Mouse (Mus musculus) cerebellum, adult 8-10 months (tissue): ENCODE measurements around the gene Scfd2.

Experiments used
- DNase-seq: peaks from one replicate; pipeline ENCODE4 v3.0.0; 2022

Scfd2 gene

GRCm38 (mm10) chr5:74230525-74230924, 301.0 kb downstream of the Scfd2 start:
- DNase-seq = no peak

- DNase-seq = no peak
Observed at GRCm38 (mm10) chr5:74229775-74230413, 301.7 kb downstream of the Scfd2 start.

- DNase-seq = no peak
Observed at GRCm38 (mm10) chr5:74228938-74229337, 302.6 kb downstream of the Scfd2 start.

GRCm38 (mm10) chr5:74227352-74227751, 304.2 kb downstream of the Scfd2 start:
- no peak for DNase-seq

GRCm38 (mm10) chr5:74226183-74226582, 305.4 kb downstream of the Scfd2 start:
- no peak for DNase-seq

- DNase-seq = no peak
Observed at GRCm38 (mm10) chr5:74224480-74224879, 307.1 kb downstream of the Scfd2 start.

GRCm38 (mm10) chr5:74222626-74223025, 308.9 kb downstream of the Scfd2 start:
- DNase-seq = no peak

- DNase-seq = no peak
Observed at GRCm38 (mm10) chr5:74218524-74218923, 313.0 kb downstream of the Scfd2 start.

GRCm38 (mm10) chr5:74215125-74215524, 316.4 kb downstream of the Scfd2 start:
- no peak for DNase-seq

GRCm38 (mm10) chr5:74214501-74215110, 317.0 kb downstream of the Scfd2 start:
- DNase-seq = no peak

- no peak for DNase-seq
Observed at GRCm38 (mm10) chr5:74211346-74211745, 320.2 kb downstream of the Scfd2 start.

GRCm38 (mm10) chr5:74209640-74210039, 321.9 kb downstream of the Scfd2 start:
- no peak for DNase-seq

- no peak for DNase-seq
Observed at GRCm38 (mm10) chr5:74208438-74208837, 323.1 kb downstream of the Scfd2 start.

- no peak for DNase-seq
Observed at GRCm38 (mm10) chr5:74207209-74207608, 324.4 kb downstream of the Scfd2 start.

GRCm38 (mm10) chr5:74206649-74207048, 324.9 kb downstream of the Scfd2 start:
- no peak for DNase-seq

GRCm38 (mm10) chr5:74206038-74206437, 325.5 kb downstream of the Scfd2 start:
- DNase-seq = no peak

GRCm38 (mm10) chr5:74205509-74205908, 326.1 kb downstream of the Scfd2 start:
- no peak for DNase-seq

- DNase-seq = no peak
Observed at GRCm38 (mm10) chr5:74204465-74204864, 327.1 kb downstream of the Scfd2 start.

GRCm38 (mm10) chr5:74202515-74202914, 329.0 kb downstream of the Scfd2 start:
- DNase-seq = no peak

- no peak for DNase-seq
Observed at GRCm38 (mm10) chr5:74201570-74202357, 329.8 kb downstream of the Scfd2 start.

GRCm38 (mm10) chr5:74200481-74200880, 331.1 kb downstream of the Scfd2 start:
- DNase-seq = no peak

GRCm38 (mm10) chr5:74199793-74200192, 331.8 kb downstream of the Scfd2 start:
- DNase-seq = no peak

GRCm38 (mm10) chr5:74198446-74198845, 333.1 kb downstream of the Scfd2 start:
- DNase-seq = no peak
